Mouse (Mus musculus) kidney, postnatal 25 days (tissue): ENCODE results near the gene Cep63.

Experiments used
- DNase-seq, 2 experiments: peaks; one replicate each; pipeline ENCODE4 v3.0.0; 2021; ENCODE audit warnings: mixed read lengths in 2 of 2

Gene Cep63

DNA sequence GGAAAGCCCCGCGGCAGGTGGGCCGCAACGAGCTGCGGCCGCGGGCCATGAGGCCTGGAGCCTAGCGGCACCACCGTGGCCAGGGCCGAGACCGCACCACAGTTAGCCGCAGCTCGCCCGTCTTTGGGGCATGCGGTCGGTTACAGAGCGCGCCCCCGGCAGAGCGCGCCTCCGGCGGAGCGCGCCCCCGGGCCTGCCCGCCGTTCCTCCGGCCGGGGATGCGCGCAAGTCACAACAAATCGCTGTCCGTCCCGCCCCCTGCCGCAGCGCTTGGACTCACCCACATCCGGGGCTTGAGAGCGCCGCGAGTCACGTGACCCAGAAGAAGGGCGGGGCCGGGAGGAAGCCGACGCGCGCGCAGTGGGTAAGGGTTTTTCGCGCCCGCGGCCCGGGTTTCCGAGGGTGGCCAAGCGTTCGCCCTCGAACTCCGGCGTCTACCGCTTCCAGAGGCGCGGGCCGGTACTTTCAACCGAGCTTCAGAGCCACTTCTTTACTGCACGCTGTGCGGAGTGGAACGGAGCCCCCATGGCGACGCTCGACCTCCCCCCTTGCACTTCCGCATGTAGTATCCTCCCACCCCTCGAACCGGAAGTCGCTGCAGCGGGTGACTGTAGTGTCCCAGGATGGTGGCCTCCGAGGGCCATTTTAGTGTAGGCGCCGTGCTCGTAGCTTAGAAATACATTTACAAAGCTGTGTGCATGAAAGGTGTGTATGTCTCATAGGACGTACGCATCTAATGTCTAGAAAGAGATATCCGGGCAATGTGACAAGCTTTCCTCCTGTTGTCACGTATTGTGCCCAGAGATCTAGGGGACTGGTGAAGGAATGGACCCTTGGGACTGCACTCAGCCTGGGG lies at the start of gene Cep63, which contains the start of gene Anapc13:
Gene Cep63, minus strand, starts transcription at position 552 of the 856 bp plus-strand sequence.
Gene Anapc13, plus strand, starts transcription at position 314 of the 856 bp plus-strand sequence.
- DNase-seq, result peak; percentile 99

DNA sequence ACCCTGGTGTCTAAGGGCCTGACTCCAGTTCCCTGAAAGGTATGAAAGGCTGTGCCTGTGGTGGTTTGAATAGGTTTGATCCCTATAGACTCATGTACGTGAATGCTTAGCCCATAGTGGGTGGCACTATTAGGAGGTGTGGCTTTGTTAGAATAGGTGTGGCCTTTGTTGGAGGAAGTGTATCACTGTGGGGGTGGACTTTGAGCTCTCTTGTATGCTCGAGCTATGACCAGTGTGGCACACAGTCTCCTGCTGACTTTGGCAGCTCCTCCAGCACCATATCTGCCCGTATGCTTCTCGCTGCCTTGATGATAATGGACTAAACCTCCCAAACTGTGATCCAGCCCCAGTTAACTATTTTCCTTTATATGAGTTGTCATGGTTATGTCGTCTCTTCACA lies 49.6 kb upstream of the Cep63 start:
- no peak for DNase-seq

DNA sequence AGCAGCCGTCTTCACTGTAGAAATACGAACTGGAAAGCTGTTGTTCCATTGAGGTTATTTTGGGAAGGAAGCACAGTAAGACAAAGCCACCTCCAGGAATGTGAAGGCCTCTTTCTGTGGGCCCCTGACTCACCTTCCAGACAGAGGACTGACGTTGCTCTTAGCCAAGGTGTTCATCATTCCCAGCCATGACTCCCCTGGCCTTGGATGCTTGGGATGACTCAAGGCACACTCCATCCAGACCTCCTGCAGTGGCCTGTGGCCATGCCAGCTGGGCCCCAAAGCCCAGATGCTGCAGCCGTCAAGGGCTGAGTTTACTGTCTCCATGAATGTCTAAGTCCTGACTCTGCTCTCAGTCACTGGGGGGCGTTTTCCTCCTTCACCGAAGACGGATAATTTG lies 47.0 kb upstream of the Cep63 start:
- DNase-seq, result no peak

DNA sequence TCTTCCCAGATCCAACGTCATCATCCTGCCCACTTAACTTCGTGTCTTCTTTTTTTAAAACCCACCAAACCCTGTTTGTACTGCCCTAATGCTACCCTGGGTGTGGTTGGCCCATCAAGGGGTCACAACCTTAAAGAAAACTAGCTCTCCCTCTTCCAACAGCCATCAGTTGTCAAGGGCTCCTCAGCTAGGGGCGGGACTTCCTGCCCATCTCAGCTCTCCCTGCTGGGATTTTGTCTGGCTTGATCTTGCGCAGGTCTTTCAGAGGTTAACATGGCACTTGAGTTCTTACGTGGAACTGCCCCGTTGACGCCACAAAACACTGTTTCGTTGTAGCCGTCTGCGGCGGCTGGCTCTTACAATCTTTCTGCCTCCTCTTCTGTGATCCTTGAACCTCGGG lies 42.6 kb upstream of the Cep63 start:
- DNase-seq, result no peak

DNA sequence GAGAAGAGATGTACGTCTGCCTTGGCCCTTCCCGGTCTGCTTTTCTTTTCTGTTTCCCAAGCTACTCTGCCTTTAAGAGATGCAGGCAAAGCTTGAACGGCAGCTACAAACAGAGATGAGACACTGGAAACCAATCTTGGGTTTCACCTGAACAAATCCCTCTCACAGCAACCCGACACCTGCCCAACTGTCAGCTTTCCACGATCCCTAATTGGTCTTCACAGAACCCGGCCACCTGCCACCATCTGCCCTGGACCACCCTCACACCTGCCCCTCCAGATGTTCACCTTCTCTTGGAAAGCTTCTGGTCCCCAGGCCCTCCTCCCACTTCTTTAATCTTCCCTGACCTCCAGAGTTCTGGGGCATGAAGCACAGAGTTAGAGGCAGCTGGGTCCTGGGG lies 41.8 kb upstream of the Cep63 start:
- no peak for DNase-seq

DNA sequence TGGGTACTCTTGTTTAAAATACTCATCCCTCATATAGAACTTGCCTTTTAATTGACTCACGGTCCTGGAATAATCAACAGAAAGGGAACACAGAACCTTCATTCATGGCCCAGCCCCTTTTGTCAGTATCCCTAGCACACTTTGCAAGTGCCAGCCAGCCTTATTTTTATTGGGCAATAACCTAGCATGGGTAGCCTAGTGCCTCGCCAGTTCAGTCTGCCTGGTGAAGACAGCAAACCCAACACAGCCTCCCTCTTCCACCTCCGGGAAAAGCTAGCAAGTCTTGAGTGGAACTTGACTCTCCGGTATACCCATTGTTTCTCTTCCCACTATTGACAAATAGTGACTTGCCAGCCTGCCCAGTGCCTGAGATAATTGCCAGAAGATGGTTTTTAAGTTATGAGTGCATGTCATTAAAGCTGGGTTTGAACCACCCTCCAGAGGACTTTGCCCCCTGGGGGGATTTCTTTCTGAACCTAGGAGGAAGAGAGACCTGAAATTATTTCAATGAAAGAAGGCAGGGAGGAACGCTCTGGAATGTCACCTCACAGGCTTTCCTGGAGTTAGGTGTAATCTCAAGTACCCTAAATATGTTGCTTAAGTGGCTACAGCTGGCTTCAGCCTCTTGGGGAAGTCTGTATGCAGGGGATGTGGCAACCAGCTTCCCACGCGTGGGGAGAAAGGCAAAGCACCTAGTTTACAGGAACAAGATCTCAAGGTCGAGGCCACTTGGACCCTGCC lies 30.2 kb upstream of the Cep63 start:
- DNase-seq, result peak in 1 of 2 experiments; percentile 16

DNA sequence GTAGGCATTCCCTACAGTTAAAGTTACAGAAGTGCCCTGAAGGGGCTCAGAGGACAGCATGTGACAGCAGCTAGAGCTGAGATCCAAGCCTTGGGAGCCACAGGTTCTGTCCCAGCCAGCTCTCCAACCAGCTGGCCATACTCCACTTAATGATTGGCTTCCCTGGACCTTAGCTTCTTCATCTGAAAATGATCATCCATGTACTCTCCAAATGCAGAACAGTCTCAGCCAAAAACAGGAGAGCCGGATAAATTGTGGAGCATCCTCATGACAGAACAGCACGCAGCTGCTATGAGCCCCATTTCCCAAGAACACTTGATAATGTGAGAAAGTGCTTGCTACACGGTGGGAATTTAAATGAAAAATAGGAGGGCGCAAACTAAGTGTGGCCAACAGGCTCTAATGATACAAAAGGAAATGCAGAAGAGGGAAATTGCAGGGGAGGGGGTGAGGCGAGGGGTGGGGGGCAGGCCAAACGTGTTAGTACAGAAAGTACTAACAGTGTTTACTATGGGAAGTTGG lies 24.9 kb upstream of the Cep63 start:
- DNase-seq, result no peak

DNA sequence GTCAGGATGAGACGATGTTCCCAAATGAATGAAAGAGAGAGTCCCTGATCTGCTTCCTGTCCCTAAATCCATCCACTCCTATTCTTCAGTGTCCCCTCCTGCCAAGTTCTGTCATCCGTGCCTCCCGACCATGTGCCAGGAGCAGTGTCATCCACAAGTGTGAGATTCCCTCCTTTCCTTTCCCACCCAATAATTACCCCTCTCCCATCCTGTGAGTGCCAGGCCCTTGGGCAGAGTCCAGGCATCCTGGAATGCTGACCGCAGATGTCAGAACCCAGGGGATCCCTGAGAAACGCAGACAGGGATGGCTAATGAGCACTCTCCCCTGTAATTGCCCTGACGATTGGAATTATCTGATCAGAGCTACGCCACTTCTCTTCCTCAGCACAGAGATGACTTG lies 24.3 kb upstream of the Cep63 start:
- DNase-seq, result no peak

DNA sequence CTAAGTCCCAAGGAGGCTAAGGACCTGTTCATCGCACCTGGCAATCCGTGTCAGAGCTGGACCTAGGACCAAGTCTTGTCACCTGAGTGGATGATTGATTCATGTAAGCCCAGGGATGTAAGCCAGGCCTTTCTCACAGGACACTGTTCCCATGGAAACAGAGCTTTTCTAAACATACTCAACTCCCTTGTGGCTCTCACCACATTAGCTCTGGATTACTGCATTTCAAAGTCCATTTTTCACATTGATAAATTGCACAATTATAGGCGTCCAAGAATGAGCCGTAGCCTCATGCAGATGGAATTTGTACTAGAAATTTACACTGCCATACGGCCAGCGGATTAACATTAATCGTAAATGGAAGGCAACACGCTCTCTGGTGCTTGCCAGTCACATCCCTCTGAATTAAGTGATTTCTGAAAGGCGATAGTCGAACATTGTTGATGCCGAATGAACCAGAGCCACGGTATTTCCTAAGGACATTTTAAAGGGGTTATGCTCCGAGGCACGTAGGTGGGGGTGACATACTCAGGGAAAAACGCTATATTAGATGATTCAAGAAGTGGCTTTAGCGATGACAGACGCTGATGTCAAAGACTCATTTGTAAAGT lies 23.7 kb upstream of the Cep63 start:
- DNase-seq, result no peak

DNA sequence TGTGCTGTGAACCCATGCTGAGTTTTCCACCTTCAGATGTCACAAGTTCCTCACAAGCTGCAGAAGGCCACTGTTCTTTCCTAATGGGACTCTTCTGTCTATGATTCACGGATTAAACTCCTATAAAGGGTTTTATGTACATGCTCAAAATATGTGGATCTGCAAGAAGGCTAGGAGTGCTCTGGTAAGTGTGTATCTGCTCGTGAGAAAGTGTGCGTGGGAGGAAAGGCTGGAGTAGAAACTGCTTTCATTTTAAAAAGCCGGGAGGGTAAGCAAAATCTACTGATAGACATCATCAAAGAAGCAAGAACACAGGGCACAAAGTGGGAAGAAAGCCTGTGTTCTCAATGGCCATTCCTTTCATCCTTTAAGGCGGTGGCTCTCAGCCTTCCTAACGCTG lies 20.7 kb upstream of the Cep63 start:
- DNase-seq, result no peak

DNA sequence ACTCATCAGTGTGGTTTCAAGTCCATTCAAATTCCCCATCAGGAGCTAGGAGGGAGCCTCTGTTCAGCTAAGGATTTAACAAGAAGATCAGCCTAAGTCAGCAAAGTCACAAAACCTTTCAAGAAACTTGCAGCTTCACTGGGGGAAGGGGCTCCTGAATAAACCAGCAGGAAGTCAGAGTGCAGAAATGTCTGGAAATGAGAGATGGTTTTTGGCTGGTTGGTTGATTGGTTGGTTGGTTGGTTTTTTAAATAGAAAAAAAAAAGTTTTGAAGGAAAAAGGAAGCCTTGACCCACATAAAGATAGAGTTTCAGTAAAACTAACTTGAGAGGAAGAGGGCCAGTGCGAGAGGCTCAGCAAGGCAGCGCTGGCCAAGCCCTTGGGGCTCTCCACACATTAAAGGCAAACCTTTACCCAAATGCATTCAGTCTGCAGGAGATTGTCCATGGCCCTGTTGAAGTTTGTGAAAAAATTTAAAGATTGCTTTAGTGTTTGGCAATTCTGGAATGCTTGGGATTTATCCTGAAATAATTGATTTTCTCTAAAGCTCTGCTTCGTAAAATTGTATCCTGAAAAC lies 18.9 kb upstream of the Cep63 start:
- DNase-seq, result no peak

DNA sequence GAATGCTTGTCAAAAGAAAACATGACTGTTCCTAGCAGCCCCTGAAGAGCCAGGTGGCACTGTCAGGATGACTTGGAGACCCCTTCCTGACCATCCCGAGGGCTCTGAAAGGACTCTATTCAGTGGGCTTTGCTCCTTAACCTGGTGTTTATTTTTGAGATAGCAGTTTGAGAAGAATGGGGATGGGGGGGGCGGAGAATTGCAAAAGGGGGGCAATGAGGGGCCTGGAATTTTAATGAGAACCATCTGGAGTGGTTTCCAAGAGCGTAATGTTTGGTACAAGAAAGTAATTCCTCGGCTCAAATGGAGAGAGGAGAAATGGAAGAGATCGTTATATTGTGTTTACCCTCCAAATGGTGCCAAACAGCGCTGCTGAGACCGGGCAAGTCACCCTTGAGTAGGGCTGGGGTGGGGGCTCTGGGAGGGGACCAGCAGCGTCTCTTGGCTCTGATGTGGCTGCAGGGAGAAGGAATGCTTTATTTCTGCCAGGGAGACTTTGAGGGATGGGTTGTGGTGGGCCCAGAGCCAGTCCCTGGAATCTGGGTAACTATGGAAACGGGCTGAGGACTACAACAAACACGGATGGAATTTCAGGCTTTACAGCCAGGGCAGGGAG lies 17.3 kb upstream of the Cep63 start:
- DNase-seq, result peak; percentile 62 to 70

DNA sequence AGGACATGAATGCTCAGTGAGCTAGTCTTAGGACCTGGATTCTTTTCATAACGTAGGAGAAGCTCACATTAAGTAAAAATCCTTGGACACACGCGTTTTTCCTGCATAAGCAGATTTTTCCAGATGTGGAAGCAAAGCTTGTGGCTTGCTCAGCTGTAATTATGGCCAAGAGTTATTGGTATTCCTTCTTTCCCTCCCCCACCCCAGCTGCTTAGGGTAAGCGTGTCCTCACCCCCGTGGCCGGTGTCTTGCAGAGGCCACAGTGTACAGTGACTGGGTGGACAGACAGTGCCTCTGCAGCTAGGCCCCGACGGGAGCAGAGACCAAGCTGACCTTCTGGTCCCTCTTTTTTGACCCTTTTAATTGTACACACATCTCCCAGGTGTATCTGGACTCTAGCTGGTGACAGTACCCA lies 16.7 kb upstream of the Cep63 start:
- peak; percentile 31 to 54 for DNase-seq

DNA sequence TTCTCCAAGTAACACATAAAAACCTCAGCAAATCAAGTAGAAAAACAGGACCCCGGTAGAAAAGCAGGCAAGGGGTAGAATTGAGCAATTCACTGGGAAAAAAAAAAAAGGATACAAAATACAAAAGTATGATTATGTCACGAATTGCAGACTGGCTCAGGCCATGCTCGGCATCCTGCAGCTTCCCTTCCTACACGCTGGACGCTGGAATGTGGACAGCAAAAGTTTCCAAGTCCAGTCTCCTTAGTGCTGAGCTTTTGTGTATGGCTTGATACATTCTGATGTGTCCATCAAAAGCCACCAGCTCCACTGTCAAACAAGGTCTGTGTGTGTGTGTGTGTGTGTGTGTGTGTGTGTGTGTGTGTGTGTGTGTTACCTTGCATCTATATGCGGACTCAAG lies 15.2 kb upstream of the Cep63 start:
- DNase-seq, result no peak

DNA sequence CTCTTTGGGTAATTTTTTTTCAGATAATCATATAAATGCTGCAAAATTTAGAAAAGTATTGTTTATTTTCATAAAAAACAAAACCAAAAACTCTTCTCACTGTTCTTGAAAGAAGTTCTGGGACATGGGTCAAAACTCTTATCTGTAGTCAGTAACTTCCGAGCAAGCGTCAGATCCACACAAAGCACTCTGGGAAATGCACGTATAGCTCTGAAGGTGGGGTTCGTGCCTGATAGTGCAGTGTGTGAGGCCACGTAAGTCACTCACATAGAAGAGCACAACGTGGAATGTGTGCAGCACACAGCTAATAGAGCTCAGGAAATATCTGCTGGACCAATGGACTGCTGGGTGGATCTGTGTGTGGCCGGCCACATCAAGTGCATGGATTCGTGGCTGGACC lies 13.2 kb upstream of the Cep63 start:
- no peak for DNase-seq

DNA sequence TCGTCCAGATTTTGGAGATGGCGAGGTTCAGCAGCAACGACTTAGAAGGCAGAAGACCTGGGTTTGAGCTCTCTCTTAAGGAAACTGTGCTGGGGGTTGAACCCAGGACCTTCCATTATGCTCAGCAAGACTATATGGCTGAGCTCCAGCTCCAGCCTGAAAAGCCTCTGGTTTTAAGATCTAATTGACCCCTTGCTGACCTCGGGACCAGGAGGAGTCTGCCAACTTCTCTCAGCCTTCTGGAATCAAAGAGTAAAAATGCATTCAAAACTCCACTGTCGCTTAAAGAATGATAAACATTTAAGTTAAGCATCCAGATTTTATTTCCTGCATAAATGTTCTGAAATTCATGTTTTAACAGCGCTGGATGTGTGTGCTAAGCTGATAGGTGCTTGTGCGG lies 12.6 kb upstream of the Cep63 start:
- peak; percentile 43 to 55 for DNase-seq

DNA sequence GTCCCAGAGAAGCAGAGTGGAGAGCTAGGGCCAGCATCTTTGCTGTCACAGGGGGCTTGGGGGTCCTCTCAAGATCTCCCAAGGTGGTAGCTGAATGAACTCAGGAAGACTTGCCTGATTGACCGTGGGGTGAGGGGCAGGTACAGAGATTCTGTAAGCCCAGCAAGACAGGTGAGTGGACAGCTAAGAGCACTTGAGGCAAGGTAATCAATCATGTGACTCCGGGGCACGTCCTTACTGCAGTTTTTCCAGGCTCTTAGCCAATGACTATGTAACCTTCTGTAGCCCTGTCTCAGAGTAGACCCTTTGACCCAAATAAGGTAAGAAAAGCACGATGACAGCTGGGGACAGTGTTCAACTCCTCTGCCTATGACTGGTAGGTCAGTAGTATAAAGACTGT lies 10.8 kb upstream of the Cep63 start:
- no peak for DNase-seq

DNA sequence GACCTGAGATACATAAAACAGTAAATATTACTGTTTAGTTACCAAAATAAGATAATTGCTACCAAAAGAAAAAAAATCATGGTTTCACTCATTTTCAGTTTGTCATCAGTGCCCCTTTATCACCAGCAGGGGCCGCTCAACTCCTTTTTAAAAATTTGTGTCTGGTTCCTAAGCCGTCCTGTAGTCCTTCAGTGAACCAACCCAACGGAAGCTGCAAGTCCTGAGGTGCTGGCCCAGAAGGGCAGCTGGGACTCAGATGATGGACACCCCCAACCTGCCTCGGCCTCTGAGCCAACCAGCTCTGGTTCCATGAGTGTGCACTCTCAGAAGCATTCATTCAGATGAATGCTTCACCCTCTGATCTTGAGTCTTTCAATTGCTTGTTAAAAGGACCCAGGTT lies 10.2 kb upstream of the Cep63 start:
- peak; percentile 62 to 77 for DNase-seq

DNA sequence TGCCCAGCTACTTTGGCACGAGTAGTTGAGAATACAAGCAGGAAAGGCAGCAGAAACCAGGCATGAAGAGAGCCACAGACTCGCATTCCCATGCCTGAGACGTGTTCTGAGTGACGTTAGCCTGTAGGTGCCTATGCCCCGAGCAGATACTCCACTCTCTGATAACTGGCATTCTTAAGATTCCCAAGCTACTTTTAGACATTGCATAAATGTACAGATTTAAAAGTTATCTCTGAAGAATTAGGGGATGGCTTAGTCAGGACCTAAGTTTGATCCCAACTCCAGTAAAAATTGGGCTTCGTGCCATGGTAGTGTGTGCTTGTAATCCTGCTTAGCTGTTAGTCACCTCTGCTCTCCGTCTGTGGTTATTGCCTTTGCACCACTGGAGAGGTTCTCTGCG lies 8.1 kb upstream of the Cep63 start:
- DNase-seq, result no peak

DNA sequence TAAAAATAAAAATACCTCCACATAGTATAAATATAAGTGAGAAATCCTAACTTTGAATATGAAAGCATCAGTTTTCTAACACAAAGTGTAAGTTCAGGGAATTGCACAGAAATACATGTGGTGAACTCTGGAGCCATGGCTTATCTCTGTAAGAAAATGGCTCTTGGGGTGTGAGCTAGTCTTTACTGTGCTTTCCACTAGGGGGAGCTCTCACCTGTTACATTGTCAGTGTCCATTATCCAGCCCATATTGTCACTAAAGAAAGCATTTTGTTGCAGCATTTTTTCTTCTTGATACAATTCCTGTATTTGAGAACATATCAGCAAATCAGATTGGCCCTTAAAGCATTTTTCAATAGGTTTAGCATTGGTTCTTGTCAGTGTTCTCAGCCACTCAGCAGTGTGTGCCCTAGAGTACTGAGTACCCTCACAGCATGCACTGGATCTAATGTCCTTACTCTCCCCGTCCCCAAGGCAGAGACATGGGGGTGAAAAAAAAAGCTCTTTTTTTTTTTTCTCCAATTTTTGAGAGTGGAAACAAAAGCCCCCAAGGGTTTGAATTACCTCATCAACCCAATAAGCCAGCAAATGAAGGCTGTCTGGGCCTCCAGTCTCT lies 6.7 kb upstream of the Cep63 start:
- DNase-seq, result peak; percentile 49 to 78

DNA sequence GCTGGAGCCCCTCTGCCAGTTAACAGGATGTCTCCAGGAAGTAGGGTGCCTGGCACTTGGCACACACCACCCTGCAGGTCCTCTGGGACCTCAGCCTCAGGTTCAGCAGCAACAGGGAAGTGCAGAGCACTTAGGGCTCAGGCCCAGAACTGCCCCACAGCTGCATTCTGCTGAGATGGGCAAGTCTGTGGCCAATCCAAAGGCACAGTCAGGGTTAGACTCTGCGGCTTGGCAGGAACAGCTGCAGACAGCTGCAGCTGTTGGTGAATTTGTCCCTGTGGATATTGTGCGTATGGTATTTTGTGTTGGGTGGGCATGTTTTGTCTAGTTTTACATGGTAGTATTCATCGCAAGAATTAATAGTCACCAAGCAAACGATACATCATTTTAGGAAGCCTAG lies 5.8 kb upstream of the Cep63 start:
- peak in 1 of 2 experiments; percentile 43 for DNase-seq

DNA sequence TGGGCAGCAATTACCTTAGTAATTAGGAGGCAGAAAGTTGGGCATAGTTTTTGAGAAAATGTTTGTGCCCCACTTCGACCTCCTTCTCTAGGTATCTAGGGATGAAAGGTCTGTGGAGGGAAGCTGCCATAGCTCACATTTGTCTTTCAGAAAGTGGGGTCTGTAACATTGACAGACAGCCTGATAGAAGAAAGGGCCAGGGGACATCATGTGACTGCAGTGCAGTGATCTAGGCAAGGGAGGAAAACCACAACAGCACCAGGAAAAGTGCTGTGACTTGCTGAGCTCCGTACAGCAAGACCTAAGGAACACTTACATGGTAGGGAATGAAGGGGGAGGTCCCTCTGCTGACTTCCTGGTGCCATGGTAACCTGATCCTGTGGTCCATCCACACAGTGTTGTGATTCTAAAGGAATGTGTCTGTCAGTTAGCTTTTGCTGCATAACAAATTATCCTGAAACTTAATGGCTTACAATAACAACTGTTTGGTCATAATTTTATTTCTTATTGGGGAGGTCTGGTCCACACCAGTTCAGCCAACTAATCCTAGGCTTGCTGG lies 5.3 kb upstream of the Cep63 start:
- peak in 1 of 2 experiments; percentile 6 for DNase-seq
